Mouse (Mus musculus): ENCODE measurements around the gene Lhfp.

DNA sequence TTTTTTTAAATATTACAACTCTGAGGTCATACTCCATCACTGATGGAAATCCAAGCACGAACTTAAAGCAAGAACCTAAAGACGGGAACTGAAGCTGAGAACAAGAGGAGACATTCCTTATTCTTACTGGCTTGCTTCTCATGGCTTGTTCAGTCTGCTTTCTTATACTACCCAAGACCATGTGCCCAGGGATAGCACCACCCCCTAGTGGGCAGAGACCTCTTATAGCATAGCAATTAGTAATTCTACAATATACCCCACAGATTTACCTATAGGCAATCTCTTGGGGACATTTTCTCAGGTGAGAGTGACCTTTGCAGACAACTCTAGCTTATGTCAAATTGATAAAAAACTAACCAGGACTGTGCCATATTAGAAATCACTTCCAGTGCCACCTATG is 97.5 kb downstream of the Lhfp start:
- TF ChIP-seq POLR2A (IDR thresholded peaks at IDR 0.05; ENCODE audit: borderline replicate concordance, control insufficient read depth, low read depth, low read length) (no peak), CTCF (IDR thresholded peaks at IDR 0.05; ENCODE audit: control insufficient read depth, insufficient read depth, low read length) (no peak)

Data from bone marrow, adult 2 months (tissue).